In the genomic region with DNA sequence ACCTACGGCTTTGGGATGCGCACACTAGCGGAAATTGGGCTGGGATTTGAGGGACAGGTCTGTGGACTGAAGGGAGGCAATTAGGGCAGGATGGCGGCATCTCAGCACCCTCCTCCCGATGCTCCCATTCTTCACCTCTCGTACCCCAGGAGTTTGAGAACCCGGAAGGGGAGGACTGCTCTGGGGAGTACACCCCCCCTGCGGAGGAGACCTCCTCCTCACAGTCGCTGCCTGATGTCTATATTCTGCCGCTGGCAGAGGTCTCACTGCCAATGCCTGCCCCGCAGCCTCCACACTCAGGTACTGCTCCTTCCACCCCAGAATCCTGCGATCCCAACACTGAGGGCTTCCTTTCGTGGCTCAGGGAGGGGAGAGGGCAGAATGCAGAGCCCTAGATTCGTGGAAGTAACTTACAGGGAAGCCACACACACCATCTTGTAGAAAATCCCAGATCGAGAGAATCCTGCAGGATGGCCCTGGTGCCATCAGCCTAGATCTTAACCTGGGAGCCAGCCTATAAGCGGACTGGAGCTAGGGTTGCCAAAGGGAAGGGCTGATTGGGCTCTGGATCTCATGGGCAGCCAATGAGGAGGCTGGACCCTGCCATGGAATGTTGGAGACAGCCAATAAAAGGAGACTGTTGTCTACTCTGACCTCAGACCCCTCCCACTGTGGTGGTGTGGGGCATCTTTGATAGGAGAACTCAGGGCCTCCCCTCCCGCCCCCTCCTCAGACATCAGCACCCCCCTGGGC, we compare ENCODE assay signal across 9 mouse cellular contexts. TPM values are rescaled to one million over a fixed set of nuclear protein-coding genes. Genes with fewer than 3 reads are reported as not detected.
A peak's percentile ranks its signal among the peaks of the same experiment; 100 is the strongest.
DNase-seq lines count a peak whose midpoint lies in the region; ATAC-seq lines count a peak whose summit lies in the region.
"Had no signal": no experiment of that assay in that cellular context is flagged by ENCODE, and none has a peak within 500 bp of the region (broad histone marks: within the 10 kb centered on the region; RNA-seq: fewer than 3 reads in every experiment).

No protein-coding gene starts in this region.

- H3K27me3 ChIP-seq in heart, embryonic 13.5 days (replicated peaks) = peaks cover 67% of the 10 kb centered on the region
- H3K27me3 ChIP-seq in forebrain, embryonic 13.5 days = no peaks in the 10 kb centered on the region
- peaks cover 19% of the 10 kb centered on the region for H3K27me3 ChIP-seq in limb, embryonic 10.5 days (ENCODE audit: low read depth, poor library complexity, severe bottlenecking)
- H3K27me3 ChIP-seq in neural tube, embryonic 15.5 days (replicated peaks) = 0 out of 2 replicates have a peak, but pooled peaks cover 3% of the 10 kb centered on the region

- H3K36me3 ChIP-seq in heart, embryonic 13.5 days = 0 out of 2 replicates have a peak, but pooled peaks cover 10% of the 10 kb centered on the region
- H3K36me3 ChIP-seq in forebrain, embryonic 13.5 days (ENCODE audit: poor library complexity, severe bottlenecking) = peaks cover 46% of the 10 kb centered on the region
- H3K36me3 ChIP-seq in limb, embryonic 10.5 days = peaks cover 47% of the 10 kb centered on the region
- peaks cover 44% of the 10 kb centered on the region for H3K36me3 ChIP-seq in neural tube, embryonic 15.5 days

- DNase-seq in heart, postnatal 25 days (ENCODE audit: low spot score) = no peak
- DNase-seq in limb, embryonic 10.5 days (ENCODE audit: low spot score) = peak; percentile 62
- no peak for DNase-seq in gastrocnemius, postnatal 10 days
- no peak for DNase-seq in gastrocnemius, postnatal 36 days

- H3K4me1 ChIP-seq in heart, embryonic 13.5 days = peaks cover 41% of the 10 kb centered on the region
- H3K4me1 ChIP-seq in forebrain, embryonic 13.5 days = peaks cover 31% of the 10 kb centered on the region
- peaks cover 44% of the 10 kb centered on the region for H3K4me1 ChIP-seq in limb, embryonic 10.5 days
- H3K4me1 ChIP-seq in neural tube, embryonic 15.5 days = peaks cover 40% of the 10 kb centered on the region

- H3K27ac ChIP-seq in heart, embryonic 13.5 days (replicated peaks) = no peak overlapping the region
- peak overlapping the region; percentile 97 for H3K27ac ChIP-seq in forebrain, embryonic 13.5 days
- peak overlapping the region; percentile 91 for H3K27ac ChIP-seq in limb, embryonic 10.5 days
- H3K27ac ChIP-seq in neural tube, embryonic 15.5 days (replicated peaks) = peak overlapping the region; percentile 99

- H3K4me3 ChIP-seq in heart, embryonic 13.5 days = peak overlapping the region; percentile 61
- peak overlapping the region; percentile 93 for H3K4me3 ChIP-seq in forebrain, embryonic 13.5 days
- peak overlapping the region; percentile 95 for H3K4me3 ChIP-seq in limb, embryonic 10.5 days
- peak overlapping the region; percentile 72 for H3K4me3 ChIP-seq in neural tube, embryonic 15.5 days (replicated peaks)

- H3K9me3 ChIP-seq in heart, embryonic 13.5 days = no peaks in the 10 kb centered on the region
- no peaks in the 10 kb centered on the region for H3K9me3 ChIP-seq in forebrain, embryonic 13.5 days (replicated peaks)
- no peaks in the 10 kb centered on the region for H3K9me3 ChIP-seq in limb, embryonic 10.5 days (replicated peaks)
- no peaks in the 10 kb centered on the region for H3K9me3 ChIP-seq in neural tube, embryonic 15.5 days (replicated peaks)

- no peak for ATAC-seq in heart, embryonic 13.5 days (ENCODE audit: extremely low read depth, insufficient number of reproducible peaks, low FRiP score, low TSS enrichment)
- peak; percentile 51 for ATAC-seq in cerebellum, adult (ENCODE audit: insufficient number of reproducible peaks, low FRiP score, low TSS enrichment)
- ATAC-seq in forebrain, embryonic 13.5 days = peak; percentile 19; the same call in 1 of the 2 replicates
- peak; percentile 28; the same call in 1 of the 2 replicates for ATAC-seq in neural tube, embryonic 15.5 days (ENCODE audit: low FRiP score)

- H3K9ac ChIP-seq in heart, embryonic 13.5 days = peak overlapping the region; percentile 60
- H3K9ac ChIP-seq in forebrain, embryonic 13.5 days = peak overlapping the region; percentile 92
- H3K9ac ChIP-seq in neural tube, embryonic 15.5 days (replicated peaks) = peak overlapping the region; percentile 92

- peak overlapping the region; percentile 84 for H3K4me2 ChIP-seq in heart, embryonic 13.5 days
- peak overlapping the region; percentile 91 for H3K4me2 ChIP-seq in forebrain, embryonic 13.5 days
- H3K4me2 ChIP-seq in neural tube, embryonic 15.5 days = peak overlapping the region; percentile 90

- 6% methylated on average over 17 of the region's 17 CpGs for WGBS in heart, embryonic 13.5 days
- WGBS in forebrain, embryonic 13.5 days = 7% methylated on average over 17 of the region's 17 CpGs
- 4% methylated on average over 17 of the region's 17 CpGs for WGBS in limb, embryonic 10.5 days
- WGBS in neural tube, embryonic 15.5 days = 6% methylated on average over 17 of the region's 17 CpGs

- intact Hi-C loops in heart, postnatal 25 days (cut with DNase I) = no loop called here
- intact Hi-C loops in gastrocnemius, postnatal 36 days (cut with DNase I) = no loop called here

RNA-seq across cellular contexts. Expression of a gene that starts 2.4 kb away (rescaled TPM):
- 0.24 and 0.38 TPM in 2 replicates for polyA plus RNA-seq in heart, embryonic 13.5 days (2015; fragmentation: Nextera tagmentation; extraction: Ambion mirVana)
- total RNA-seq in heart, postnatal 25 days (2021) = not detected
- polyA plus RNA-seq in forebrain, embryonic 13.5 days (2015; fragmentation: Nextera tagmentation; extraction: Ambion mirVana) = 4.1 and 4.4 TPM in 2 replicates
- 1.8 and 2.1 TPM in 2 replicates for polyA plus RNA-seq in limb, embryonic 10.5 days (2016; fragmentation: Nextera tagmentation; extraction: Ambion mirVana)
- 7.1 and 8.6 TPM in 2 replicates for polyA plus RNA-seq in neural tube, embryonic 15.5 days (2015; fragmentation: Nextera tagmentation; extraction: Ambion mirVana)
- not detected for total RNA-seq in gastrocnemius, postnatal 10 days (2021)
- total RNA-seq in gastrocnemius, postnatal 36 days (2021) = not detected

RNA-seq across cellular contexts. Expression of a gene that starts 3.3 kb away (rescaled TPM):
- polyA plus RNA-seq in heart, embryonic 13.5 days (2015; fragmentation: Nextera tagmentation; extraction: Ambion mirVana) = 0.62 and 0.80 TPM in 2 replicates
- total RNA-seq in heart, postnatal 25 days (2021) = under 1 TPM in 1 of 2 experiments, not detected in 1; 0.14 TPM
- 12.4 and 13.1 TPM in 2 replicates for polyA plus RNA-seq in forebrain, embryonic 13.5 days (2015; fragmentation: Nextera tagmentation; extraction: Ambion mirVana)
- 2.2 and 3.2 TPM in 2 replicates for polyA plus RNA-seq in limb, embryonic 10.5 days (2016; fragmentation: Nextera tagmentation; extraction: Ambion mirVana)
- polyA plus RNA-seq in neural tube, embryonic 15.5 days (2015; fragmentation: Nextera tagmentation; extraction: Ambion mirVana) = 19.3 and 26.0 TPM in 2 replicates
- total RNA-seq in gastrocnemius, postnatal 10 days (2021) = under 1 TPM; 0.52 to 0.80 TPM
- total RNA-seq in gastrocnemius, postnatal 36 days (2021) = not detected

RNA-seq across cellular contexts. Expression of a gene that starts 27.5 kb away (rescaled TPM):
- 90.1 and 103 TPM in 2 replicates for polyA plus RNA-seq in heart, embryonic 13.5 days (2015; fragmentation: Nextera tagmentation; extraction: Ambion mirVana)
- 10 to 100 TPM; 63.2 to 65.5 TPM for total RNA-seq in heart, postnatal 25 days (2021)
- polyA plus RNA-seq in forebrain, embryonic 13.5 days (2015; fragmentation: Nextera tagmentation; extraction: Ambion mirVana) = 314 and 335 TPM in 2 replicates
- 170 TPM in 2 replicates for polyA plus RNA-seq in limb, embryonic 10.5 days (2016; fragmentation: Nextera tagmentation; extraction: Ambion mirVana)
- 211 and 253 TPM in 2 replicates for polyA plus RNA-seq in neural tube, embryonic 15.5 days (2015; fragmentation: Nextera tagmentation; extraction: Ambion mirVana)
- 10 to 100 TPM; 45.3 to 45.4 TPM for total RNA-seq in gastrocnemius, postnatal 10 days (2021)
- 10 to 100 TPM; 32.6 to 33.4 TPM for total RNA-seq in gastrocnemius, postnatal 36 days (2021)

RNA-seq across cellular contexts. Expression of a gene that starts 37.7 kb away (rescaled TPM):
- 0.39 and 0.43 TPM in 2 replicates for polyA plus RNA-seq in heart, embryonic 13.5 days (2015; fragmentation: Nextera tagmentation; extraction: Ambion mirVana)
- total RNA-seq in heart, postnatal 25 days (2021) = under 1 TPM; 0.55 to 0.70 TPM
- 0.45 and 0.49 TPM in 2 replicates for polyA plus RNA-seq in forebrain, embryonic 13.5 days (2015; fragmentation: Nextera tagmentation; extraction: Ambion mirVana)
- polyA plus RNA-seq in limb, embryonic 10.5 days (2016; fragmentation: Nextera tagmentation; extraction: Ambion mirVana) = 1.2 and 1.4 TPM in 2 replicates
- polyA plus RNA-seq in neural tube, embryonic 15.5 days (2015; fragmentation: Nextera tagmentation; extraction: Ambion mirVana) = 1.4 and 1.7 TPM in 2 replicates
- under 1 TPM; 0.36 to 0.45 TPM for total RNA-seq in gastrocnemius, postnatal 10 days (2021)
- total RNA-seq in gastrocnemius, postnatal 36 days (2021) = under 1 TPM; 0.15 to 0.27 TPM
- total RNA-seq: hematopoietic stem cell, adult 5-6 weeks had no signal

RNA-seq across cellular contexts. Expression of a gene that starts 43.9 kb away (rescaled TPM):
- polyA plus RNA-seq in heart, embryonic 13.5 days (2015; fragmentation: Nextera tagmentation; extraction: Ambion mirVana) = 41.9 and 44.1 TPM in 2 replicates
- 10 to 100 TPM in 1 of 2 experiments, 1 to 10 TPM in 1; 10.0 to 11.2 TPM for total RNA-seq in heart, postnatal 25 days (2021)
- polyA plus RNA-seq in forebrain, embryonic 13.5 days (2015; fragmentation: Nextera tagmentation; extraction: Ambion mirVana) = 49.2 and 53.6 TPM in 2 replicates
- 116 and 156 TPM in 2 replicates for polyA plus RNA-seq in limb, embryonic 10.5 days (2016; fragmentation: Nextera tagmentation; extraction: Ambion mirVana)
- polyA plus RNA-seq in neural tube, embryonic 15.5 days (2015; fragmentation: Nextera tagmentation; extraction: Ambion mirVana) = 40.7 and 48.9 TPM in 2 replicates
- 10 to 100 TPM; 14.8 to 15.4 TPM for total RNA-seq in gastrocnemius, postnatal 10 days (2021)
- 10 to 100 TPM; 11.8 to 14.5 TPM for total RNA-seq in gastrocnemius, postnatal 36 days (2021)
